Mouse (Mus musculus) hindbrain, embryonic 13.5 days (tissue): Measurements from ENCODE around the gene Tat. TPM values are rescaled to one million over a fixed set of nuclear protein-coding genes. Genes with fewer than 3 reads are reported as not detected.

Experiments
- ATAC-seq: fragments of 200-750 bp; cut with Nextera tagmentation; 2 replicates; pipeline ENCODE4 v1.8.0; 2017; ENCODE audit warnings: moderate TSS enrichment; ENCODE audit not compliant: low FRiP score
- H3K27ac ChIP-seq: fragments of 300-500 bp; sonication (generic); 2 replicates; pipeline ENCODE4 v1.5.1; 2015; ENCODE audit warnings: inconsistent platforms, mild to moderate bottlenecking, moderate library complexity
- H3K27me3 ChIP-seq: fragments of 300-500 bp; sonication (generic); 2 replicates; pipeline ENCODE4 v1.6.1; 2015; ENCODE audit warnings: mild to moderate bottlenecking, inconsistent platforms
- H3K36me3 ChIP-seq: fragments of 300-500 bp; sonication (generic); 2 replicates; pipeline ENCODE4 v1.6.1; 2015; ENCODE audit warnings: mild to moderate bottlenecking, inconsistent platforms
- H3K4me1 ChIP-seq: fragments of 300-500 bp; sonication (generic); replicated peaks from 2 replicates; pipeline ENCODE4 v1.6.1; 2015; ENCODE audit warnings: inconsistent platforms
- H3K4me2 ChIP-seq: fragments of 300-500 bp; sonication (generic); 2 replicates; pipeline ENCODE4 v1.6.1; 2015; ENCODE audit warnings: inconsistent platforms, mild to moderate bottlenecking, moderate library complexity
- H3K4me3 ChIP-seq: fragments of 300-500 bp; sonication (generic); 2 replicates; pipeline ENCODE4 v1.5.1; 2015; ENCODE audit warnings: mild to moderate bottlenecking, inconsistent platforms
- H3K9ac ChIP-seq: fragments of 300-500 bp; sonication (generic); 2 replicates; pipeline ENCODE4 v1.6.1; 2015; ENCODE audit warnings: mild to moderate bottlenecking, inconsistent platforms
- H3K9me3 ChIP-seq: fragments of 300-500 bp; sonication (generic); 2 replicates; pipeline ENCODE4 v1.6.1; 2016; ENCODE audit warnings: inconsistent platforms
- WGBS: fragments of 180-500 bp; shearing (Covaris S2); methylation state at CpG from one replicate; pipeline ENCODE4 v1.1.7; 2015; 5-methylcytosine and 5-hydroxymethylcytosine counted together
- polyA plus RNA-seq: library from polyadenylated mRNA; unstranded; fragments of >200 nt; fragmentation: Nextera tagmentation; extraction: Ambion mirVana; gene quantifications from 2 replicates; pipeline ENCODE4 v1.2.1, GENCODE M21; 2015

Tat gene
- polyA plus RNA-seq: not detected in 2 replicates

DNA sequence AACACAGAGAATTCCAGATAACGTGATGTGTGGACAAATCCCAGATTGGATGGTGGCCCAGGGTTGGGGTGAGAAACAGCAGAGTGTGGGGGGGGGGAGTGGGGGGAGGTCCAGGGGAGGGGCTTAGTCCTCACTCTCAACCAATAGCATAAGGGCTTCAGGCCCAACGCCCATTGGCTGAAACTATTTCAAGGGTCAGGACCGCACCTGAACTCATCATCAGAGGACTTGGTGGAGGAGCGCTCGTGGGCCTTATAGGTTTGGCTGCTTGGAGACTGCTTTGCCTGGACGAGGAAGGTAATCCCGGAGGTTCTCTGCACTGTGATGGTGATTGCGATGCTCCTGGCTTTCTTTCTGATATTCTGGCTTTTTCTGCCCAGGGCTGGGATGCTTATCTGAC, at the start of gene Tat:
TSS of gene Tat (plus strand) at position 214 of the 400 bp plus-strand sequence.
- Histone ChIP-seq H3K4me1 (no peaks in the 10 kb centered on the region), H3K4me2 (no peak within 1 kb of the TSS), H3K9me3 (no peaks in the 10 kb centered on the region), H3K9ac (no peak within 1 kb of the TSS), H3K27me3 (no peaks in the 10 kb centered on the region), H3K4me3 (no peak within 1 kb of the TSS), H3K27ac (no peak within 1 kb of the TSS), H3K36me3 (no peaks in the 10 kb centered on the region)
- 81% methylated on average over 8 of the region's 8 CpGs for WGBS
- no peak for ATAC-seq

DNA sequence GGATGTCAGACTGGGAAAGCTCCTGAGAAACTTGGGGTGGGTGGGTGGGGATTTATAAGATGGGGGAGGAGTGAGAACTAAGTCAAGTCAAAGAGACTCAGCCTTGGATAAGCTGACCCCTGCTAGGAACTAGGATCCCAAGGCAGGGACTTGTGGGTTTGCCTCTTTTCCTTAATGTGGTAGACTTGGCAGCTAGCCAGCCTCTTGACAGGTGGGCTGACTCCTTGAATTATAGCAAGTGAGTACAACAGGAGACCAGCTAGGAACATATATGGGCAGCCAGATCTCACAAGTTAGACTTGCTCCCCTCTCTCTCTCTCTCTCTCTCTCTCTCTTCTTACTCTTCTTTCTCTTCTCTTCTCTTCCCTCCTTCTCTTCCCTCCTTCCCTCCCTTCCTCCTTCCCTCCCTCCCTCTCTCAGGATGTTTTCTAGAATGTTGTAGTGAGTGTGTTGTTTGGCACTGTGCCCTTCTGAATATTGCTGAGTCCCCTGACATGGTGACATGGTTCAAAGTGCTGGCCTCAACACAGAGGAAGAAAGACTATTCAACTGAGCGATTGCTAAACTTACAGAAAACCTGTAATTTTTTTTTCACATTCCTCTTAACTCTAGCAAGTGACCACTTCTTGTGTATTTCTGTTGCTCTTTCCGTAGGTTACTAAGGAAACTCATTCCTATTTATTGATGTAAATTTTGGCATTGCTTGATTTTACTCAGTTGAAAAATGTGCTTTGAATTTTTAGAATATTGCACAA, 48.5 kb upstream of the Tat start:
- Histone ChIP-seq H3K27ac (no peak overlapping the region), H3K27me3 (no peaks in the 10 kb centered on the region), H3K9ac (no peak overlapping the region), H3K36me3 (peaks cover 48% of the 10 kb centered on the region), H3K4me3 (no peak overlapping the region), H3K4me2 (no peak overlapping the region), H3K4me1 (peaks cover 11% of the 10 kb centered on the region; the same call in 1 of the 2 replicates), H3K9me3 (no peaks in the 10 kb centered on the region)
- 88% methylated on average over 2 of the region's 2 CpGs for WGBS
- no peak for ATAC-seq

- Histone ChIP-seq H3K4me3 (no peak overlapping the region), H3K27ac (no peak overlapping the region), H3K4me1 (peaks cover 28% of the 10 kb centered on the region), H3K9ac (no peak overlapping the region), H3K36me3 (peaks cover 24% of the 10 kb centered on the region), H3K9me3 (no peaks in the 10 kb centered on the region), H3K4me2 (no peak overlapping the region), H3K27me3 (peaks cover 6% of the 10 kb centered on the region; the same call in 1 of the 2 replicates)
- no peak for ATAC-seq
- WGBS: 58% methylated on average over 9 of the region's 9 CpGs
Measured at GRCm38 (mm10) chr8:109945153-109945632, 45.0 kb upstream of the Tat start.

GRCm38 (mm10) chr8:109945694-109946093, 44.5 kb upstream of the Tat start:
- Histone ChIP-seq H3K36me3 (peaks cover 19% of the 10 kb centered on the region), H3K27ac (no peak overlapping the region), H3K4me3 (no peak overlapping the region), H3K9ac (no peak overlapping the region), H3K4me2 (no peak overlapping the region), H3K4me1 (peaks cover 28% of the 10 kb centered on the region), H3K9me3 (no peaks in the 10 kb centered on the region), H3K27me3 (peaks cover 6% of the 10 kb centered on the region; the same call in 1 of the 2 replicates)
- 86% methylated on average over 7 of the region's 7 CpGs for WGBS
- ATAC-seq: no peak

GRCm38 (mm10) chr8:109946272-109946671, 44.0 kb upstream of the Tat start:
- H3K36me3 ChIP-seq: peaks cover 13% of the 10 kb centered on the region
- no peaks in the 10 kb centered on the region for H3K9me3 ChIP-seq
- no peak overlapping the region for H3K27ac ChIP-seq
- no peak overlapping the region for H3K9ac ChIP-seq
- 91% methylated on average over 7 of the region's 7 CpGs for WGBS
- peaks cover 28% of the 10 kb centered on the region for H3K4me1 ChIP-seq
- H3K27me3 ChIP-seq: peaks cover 6% of the 10 kb centered on the region; the same call in 1 of the 2 replicates
- no peak for ATAC-seq
- no peak overlapping the region for H3K4me2 ChIP-seq
- no peak overlapping the region for H3K4me3 ChIP-seq

GRCm38 (mm10) chr8:109947447-109948284, 42.6 kb upstream of the Tat start:
- Histone ChIP-seq H3K4me3 (peak overlapping the region; percentile 40), H3K4me2 (peak overlapping the region; percentile 62), H3K4me1 (peaks cover 28% of the 10 kb centered on the region), H3K27me3 (peaks cover 6% of the 10 kb centered on the region; the same call in 1 of the 2 replicates), H3K36me3 (peaks cover 10% of the 10 kb centered on the region; the same call in 1 of the 2 replicates), H3K9me3 (no peaks in the 10 kb centered on the region), H3K9ac (peak overlapping the region; percentile 74), H3K27ac (peak overlapping the region; percentile 82)
- WGBS: 3% methylated on average over 26 of the region's 26 CpGs
- ATAC-seq: peak; percentile 73

GRCm38 (mm10) chr8:109948285-109948564, 42.0 kb upstream of the Tat start:
- H3K4me3 ChIP-seq: peak overlapping the region; percentile 40
- ATAC-seq: peak; percentile 46
- H3K27ac ChIP-seq: peak overlapping the region; percentile 82
- H3K9ac ChIP-seq: peak overlapping the region; percentile 74
- H3K36me3 ChIP-seq: peaks cover 10% of the 10 kb centered on the region; the same call in 1 of the 2 replicates
- H3K4me1 ChIP-seq: peaks cover 28% of the 10 kb centered on the region
- H3K4me2 ChIP-seq: peak overlapping the region; percentile 62
- no peaks in the 10 kb centered on the region for H3K9me3 ChIP-seq
- H3K27me3 ChIP-seq: peaks cover 6% of the 10 kb centered on the region; the same call in 1 of the 2 replicates
- WGBS: 5% methylated on average over 19 of the region's 19 CpGs

DNA sequence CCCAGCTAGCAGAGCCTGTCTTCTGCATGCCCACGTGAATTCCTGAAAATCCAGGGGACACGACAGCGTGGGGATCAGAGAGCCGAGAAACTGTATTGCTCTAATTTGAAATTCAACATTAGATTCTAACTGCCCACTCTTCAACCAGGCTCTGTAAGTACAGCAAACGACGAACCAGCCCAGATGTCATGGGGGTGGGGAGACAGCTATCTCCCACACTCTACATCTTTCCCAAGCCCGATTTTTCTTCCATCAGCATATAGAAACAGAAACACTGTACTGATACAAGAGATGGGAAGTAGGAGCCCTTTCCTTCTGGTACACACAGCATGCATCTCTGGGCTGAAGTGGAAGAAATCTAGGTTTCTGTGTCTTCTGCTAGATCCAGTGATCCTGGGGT, 38.1 kb upstream of the Tat start:
- Histone ChIP-seq H3K4me1 (peaks cover 27% of the 10 kb centered on the region), H3K9ac (no peak overlapping the region), H3K27me3 (0 out of 2 replicates have a peak, but pooled peaks cover 4% of the 10 kb centered on the region), H3K9me3 (no peaks in the 10 kb centered on the region), H3K4me2 (no peak overlapping the region), H3K27ac (no peak overlapping the region), H3K4me3 (no peak overlapping the region), H3K36me3 (no peaks in the 10 kb centered on the region)
- 77% methylated on average over 7 of the region's 7 CpGs for WGBS
- no peak for ATAC-seq

GRCm38 (mm10) chr8:109954486-109954948, 35.7 kb upstream of the Tat start:
- Histone ChIP-seq H3K36me3 (no peaks in the 10 kb centered on the region), H3K4me2 (no peak overlapping the region), H3K4me1 (peaks cover 19% of the 10 kb centered on the region), H3K9ac (peak overlapping the region; percentile 35; the same call in 1 of the 2 replicates), H3K4me3 (no peak overlapping the region), H3K9me3 (no peaks in the 10 kb centered on the region), H3K27ac (peak overlapping the region; percentile 61), H3K27me3 (peaks cover 6% of the 10 kb centered on the region; the same call in 1 of the 2 replicates)
- WGBS: 37% methylated on average over 13 of the region's 13 CpGs
- peak; percentile 73 for ATAC-seq

- WGBS: 6% methylated on average over 16 of the region's 16 CpGs
- no peak for ATAC-seq
- H3K4me2 ChIP-seq: peak overlapping the region; percentile 13; the same call in 1 of the 2 replicates
Measured at GRCm38 (mm10) chr8:109957167-109958028, 32.8 kb upstream of the Tat start.

DNA sequence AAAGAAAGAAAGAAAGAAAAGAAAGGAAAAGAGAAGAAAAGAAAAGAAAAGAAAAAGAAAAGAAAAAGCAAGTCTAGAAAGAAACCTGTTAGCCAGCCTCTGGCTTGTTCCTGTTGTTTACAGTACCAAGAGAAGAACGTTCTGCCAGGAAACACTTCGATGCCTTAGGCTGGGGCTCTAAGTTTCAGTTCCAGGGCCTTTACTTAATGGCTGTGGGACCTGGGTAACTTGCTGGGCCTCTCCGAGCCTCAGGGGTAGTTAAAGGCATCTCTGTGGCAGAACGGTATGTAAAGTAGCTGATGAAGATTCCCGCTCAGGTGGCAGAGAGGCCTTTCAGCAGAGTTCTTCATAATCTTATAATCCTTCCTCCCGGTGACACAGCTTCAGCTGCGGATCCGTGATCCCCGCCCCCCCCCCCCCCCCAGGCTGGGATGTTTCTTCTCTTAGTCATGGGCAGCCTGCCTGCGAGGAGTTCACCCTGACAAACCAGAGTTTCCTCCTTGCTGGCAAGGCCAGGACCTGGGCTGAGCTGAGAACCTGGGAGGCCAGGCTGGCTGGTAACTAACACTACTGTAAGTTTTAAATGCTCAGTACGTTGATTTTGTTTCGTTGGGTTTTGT, 32.1 kb upstream of the Tat start:
- no peak overlapping the region for H3K4me2 ChIP-seq
- H3K9ac ChIP-seq: no peak overlapping the region
- peaks cover 42% of the 10 kb centered on the region for H3K27me3 ChIP-seq
- whole genome bisulfite sequencing: 48% methylated on average over 11 of the region's 12 CpGs
- H3K27ac ChIP-seq: no peak overlapping the region
- H3K9me3 ChIP-seq: no peaks in the 10 kb centered on the region
- H3K36me3 ChIP-seq: no peaks in the 10 kb centered on the region
- no peak overlapping the region for H3K4me3 ChIP-seq
- H3K4me1 ChIP-seq: peaks cover 31% of the 10 kb centered on the region
- no peak for ATAC-seq

More at GRCm38 (mm10) chr8:109957167-109958028, 32.8 kb upstream of the Tat start:
- Histone ChIP-seq H3K9ac (no peak overlapping the region), H3K9me3 (no peaks in the 10 kb centered on the region), H3K27ac (no peak overlapping the region), H3K4me1 (peaks cover 31% of the 10 kb centered on the region), H3K4me3 (no peak overlapping the region), H3K27me3 (peaks cover 34% of the 10 kb centered on the region), H3K36me3 (no peaks in the 10 kb centered on the region)
